Mouse (Mus musculus) G1E (cell line): Measurements from ENCODE around the gene Cbx3.

ENCODE experiments used
- CTCF ChIP-seq: IDR thresholded peaks from 2 replicates; pipeline ENCODE4 v1.5.1; 2012; ENCODE audit warnings: low read depth, low read length, inconsistent platforms, mixed read lengths
- GATA1 ChIP-seq: IDR thresholded peaks from 2 replicates; pipeline ENCODE4 v1.6.1; 2012; ENCODE audit warnings: borderline replicate concordance, low read length, inconsistent platforms, mixed read lengths
- GATA2 ChIP-seq: IDR thresholded peaks from 2 replicates; pipeline ENCODE4 v1.6.1; 2012; ENCODE audit warnings: low read depth, low read length, inconsistent platforms, borderline replicate concordance
- POLR2AphosphoS5 ChIP-seq: IDR thresholded peaks from 2 replicates; pipeline ENCODE4 v1.6.1; 2012; ENCODE audit warnings: low read depth, low read length, inconsistent platforms; ENCODE audit not compliant: insufficient replicate concordance
- TAL1 ChIP-seq: conservative IDR thresholded peaks from 2 replicates; pipeline ENCODE4 v1.6.1; 2012; ENCODE audit warnings: low read depth, low read length, inconsistent platforms, mixed read lengths

DNA sequence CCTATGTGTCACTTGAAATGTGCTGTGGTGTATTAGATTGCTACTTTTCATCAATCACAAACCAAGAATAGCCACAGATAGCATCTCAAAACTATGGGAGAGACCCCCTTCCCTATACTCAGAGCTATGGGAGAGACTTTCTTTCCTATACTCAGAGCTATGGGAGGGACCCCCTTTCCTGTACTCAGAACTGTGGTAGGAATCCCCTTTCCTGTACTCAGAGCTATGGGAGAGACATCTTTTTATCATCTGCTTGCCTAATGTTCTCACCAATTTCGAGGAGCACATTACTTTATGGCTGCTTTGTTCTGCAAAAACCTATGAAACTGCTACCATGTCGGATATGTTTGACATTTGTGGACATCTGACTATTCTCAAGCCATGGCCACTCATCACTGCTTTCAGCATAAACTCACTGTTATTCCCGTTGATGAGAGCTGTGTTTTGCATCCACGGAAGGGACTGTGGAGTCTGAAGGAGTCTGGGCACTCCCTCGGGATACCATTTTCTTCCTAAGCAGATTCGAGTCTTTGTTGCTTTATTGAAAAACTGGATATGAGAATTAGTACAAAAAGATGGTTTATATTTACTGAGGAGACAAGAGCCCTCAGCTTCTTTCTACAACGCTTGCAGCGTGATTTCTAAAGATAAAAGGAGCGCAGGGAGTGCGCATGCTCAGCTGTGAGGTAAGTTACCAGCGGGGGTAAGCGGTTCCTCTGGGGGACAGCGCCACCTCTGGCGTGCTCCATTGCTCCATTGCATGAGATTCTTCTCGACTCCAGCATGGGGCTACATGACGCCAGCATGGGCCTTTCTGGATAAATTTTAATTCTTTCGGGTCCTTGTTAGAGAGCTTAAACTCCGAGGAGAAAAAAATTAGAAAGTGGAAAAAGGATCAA lies 38.8 kb downstream of the Cbx3 start:
- TF ChIP-seq GATA2 (no peak), CTCF (no peak), POLR2AphosphoS5 (no peak), TAL1 (no peak), GATA1 (no peak)
